Mouse (Mus musculus): ENCODE measurements around the gene Mapk12. TPM values are rescaled to one million over a fixed set of nuclear protein-coding genes. Genes with fewer than 3 reads are reported as not detected.

The Mapk12 gene
- total RNA-seq, 2 experiments from 2014 or later, result 54.4 to 57.3 TPM

- no peak for DNase-seq (ENCODE audit: low spot score in 2 of 2)
These were observed 36.6 kb downstream of the Mapk12 start for GRCm38 (mm10) chr15:89103921-89104320.

GRCm38 (mm10) chr15:89102646-89103045, 37.9 kb downstream of the Mapk12 start:
- no peak for DNase-seq (ENCODE audit: low spot score in 2 of 2)

GRCm38 (mm10) chr15:89100823-89101222, 39.7 kb downstream of the Mapk12 start:
- DNase-seq (ENCODE audit: low spot score in 2 of 2), result no peak

- DNase-seq (ENCODE audit: low spot score in 2 of 2), result no peak
These were observed 41.9 kb downstream of the Mapk12 start for GRCm38 (mm10) chr15:89098616-89099015.

- DNase-seq (ENCODE audit: low spot score in 2 of 2), result no peak
These were observed 43.1 kb downstream of the Mapk12 start for GRCm38 (mm10) chr15:89097450-89097849.

GRCm38 (mm10) chr15:89092181-89092580, 48.3 kb downstream of the Mapk12 start:
- DNase-seq (ENCODE audit: low spot score in 2 of 2), result no peak

- no peak for DNase-seq (ENCODE audit: low spot score in 2 of 2)
These were observed 49.8 kb downstream of the Mapk12 start for GRCm38 (mm10) chr15:89090662-89091061.

- peak in 1 of 2 experiments; percentile 51 for DNase-seq (ENCODE audit: low spot score in 2 of 2)
These were observed 51.1 kb downstream of the Mapk12 start for GRCm38 (mm10) chr15:89089248-89090051.

- peak; percentile 86 to 91 for DNase-seq (ENCODE audit: low spot score in 2 of 2)
These were observed 51.8 kb downstream of the Mapk12 start, which contains the start of gene Selenoo for GRCm38 (mm10) chr15:89088607-89089247. Gene Selenoo, plus strand, starts transcription at chr15:89089084.

GRCm38 (mm10) chr15:89084826-89085225, 55.7 kb downstream of the Mapk12 start:
- no peak for DNase-seq (ENCODE audit: low spot score in 2 of 2)

- no peak for DNase-seq (ENCODE audit: low spot score in 2 of 2)
These were observed 56.6 kb downstream of the Mapk12 start for GRCm38 (mm10) chr15:89083906-89084305.

Small RNAs within 50 kb of the gene (microRNA-seq; reads per million reads assigned to microRNA genes)
- gene Mir6958 (1.7 reads per million), gene Mir7118 (not detected)

Other genes with a start within 250 kb of the Mapk12 start
- gene Ttll8, start 186.3 kb downstream of the Mapk12 start, total RNA-seq (2021), result under 1 TPM in 1 of 2 experiments, not detected in 1; 0.10 TPM
- gene Mlc1, start 161.7 kb downstream of the Mapk12 start, total RNA-seq (2021), result under 1 TPM in 1 of 2 experiments, not detected in 1; 0.12 TPM
- under 1 TPM in 1 of 2 experiments, not detected in 1; 0.44 TPM for gene Mov10l1, start 157.8 kb downstream of the Mapk12 start, total RNA-seq (2021)
- gene Panx2, start 81.0 kb downstream of the Mapk12 start, total RNA-seq (2021), result under 1 TPM; 0.13 to 0.15 TPM
- gene Trabd, start 65.6 kb downstream of the Mapk12 start, total RNA-seq (2021), result 10 to 100 TPM; 33.8 to 34.8 TPM
- gene Selenoo, start 51.6 kb downstream of the Mapk12 start, total RNA-seq (2021), result 10 to 100 TPM; 10.5 to 12.4 TPM
- gene Tubgcp6, start 17.6 kb downstream of the Mapk12 start, total RNA-seq (2021), result 10 to 100 TPM; 13.5 to 16.6 TPM
- gene Hdac10, start 12.0 kb downstream of the Mapk12 start, total RNA-seq (2021), result 10 to 100 TPM; 11.2 to 11.8 TPM
- gene Mapk11, start 8.9 kb upstream of the Mapk12 start, total RNA-seq (2021), result 1 to 10 TPM; 3.4 to 4.1 TPM
- gene Plxnb2, start 40.1 kb upstream of the Mapk12 start, total RNA-seq (2021), result 10 to 100 TPM; 81.0 to 84.7 TPM
- gene Dennd6b, start 55.8 kb upstream of the Mapk12 start, total RNA-seq (2021), result 1 to 10 TPM; 7.9 to 9.0 TPM
- gene Ppp6r2, start 70.8 kb upstream of the Mapk12 start, total RNA-seq (2021), result 10 to 100 TPM; 64.2 to 70.0 TPM
- gene Sbf1, start 174.6 kb upstream of the Mapk12 start, total RNA-seq (2021), result 10 to 100 TPM; 69.4 to 73.9 TPM
- not detected for gene Adm2, start 182.0 kb upstream of the Mapk12 start, total RNA-seq (2021)
- not detected for gene Miox, start 193.7 kb upstream of the Mapk12 start, total RNA-seq (2021)
- gene Lmf2, start 215.0 kb upstream of the Mapk12 start, total RNA-seq (2021), result 10 to 100 TPM; 45.7 to 47.7 TPM
- 10 to 100 TPM; 83.5 to 87.3 TPM for gene Ncaph2, start 215.0 kb upstream of the Mapk12 start, total RNA-seq (2021)
- 10 to 100 TPM; 11.1 to 12.0 TPM for gene Sco2, start 233.1 kb upstream of the Mapk12 start, total RNA-seq (2021)
- under 1 TPM; 0.26 to 0.32 TPM for gene Tymp, start 236.3 kb upstream of the Mapk12 start, total RNA-seq (2021)
- gene Odf3b, start 238.6 kb upstream of the Mapk12 start, total RNA-seq (2021), result under 1 TPM; 0.44 to 0.71 TPM
- not detected for gene Klhdc7b, start 244.2 kb upstream of the Mapk12 start, total RNA-seq (2021)

Data from gastrocnemius, postnatal 4 days (tissue).